Mouse (Mus musculus) granulocyte monocyte progenitor cell, adult 5-6 weeks (primary cell): ENCODE measurements around the gene Clasp1. TPM values are rescaled to one million over a fixed set of nuclear protein-coding genes. Genes with fewer than 3 reads are reported as not detected.

Experiments used
- ATAC-seq: replicated peaks from 2 replicates; pipeline ENCODE4 v1.8.0; 2016; ENCODE audit warnings: mild to moderate bottlenecking, moderate TSS enrichment, inconsistent platforms; ENCODE audit not compliant: poor library complexity, severe bottlenecking
- total RNA-seq, 2 experiments: library from RNA; stranded (forward) in 1 of 2; stranded (reverse) in 1 of 2; fragments of 200-712, 200-1000 nt in 1 of 2; fragments of >200 nt in 1 of 2; fragmentation: Nextera tagmentation in 1 of 2; gene quantifications; 2 replicates each; pipeline ENCODE4 v1.2.3; 2014 to 2017

Clasp1 gene
- total RNA-seq (2014; fragmentation: Nextera tagmentation): 42.8 and 51.1 TPM in 2 replicates
- 40.1 and 51.1 TPM in 2 replicates for total RNA-seq (2017)

DNA sequence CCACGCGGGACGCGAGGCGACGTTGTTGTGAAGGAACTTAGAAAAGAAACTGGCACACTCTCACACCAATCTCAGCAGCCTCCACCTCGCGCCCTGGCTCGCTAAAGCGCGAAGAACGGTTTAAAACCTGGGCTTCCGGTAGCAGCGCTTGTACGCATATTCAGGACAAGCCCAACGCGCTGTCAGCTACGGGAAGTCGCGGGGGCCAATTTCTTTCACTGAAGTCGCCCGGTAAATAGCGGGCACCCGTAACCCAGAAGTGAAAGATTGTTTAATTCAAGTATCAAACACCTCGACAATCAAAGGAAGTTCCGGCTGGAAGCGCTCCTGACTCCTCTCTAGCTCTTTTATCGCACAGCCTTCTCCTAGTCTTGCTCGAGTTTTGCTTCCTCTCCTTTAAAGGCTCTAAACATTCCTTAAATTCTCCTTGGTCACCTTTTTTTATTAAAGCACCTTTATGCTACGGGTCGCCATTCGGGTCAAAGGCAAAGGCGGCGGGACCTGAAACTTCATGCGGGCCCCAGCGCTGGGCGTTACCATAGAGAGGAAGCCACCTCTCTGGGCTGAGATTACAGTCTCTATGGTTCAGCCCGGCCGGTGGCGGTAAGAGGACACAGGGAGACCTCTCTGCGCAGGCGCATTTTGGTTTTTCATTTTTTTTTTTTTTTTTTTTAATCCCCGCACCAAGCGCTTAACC, at the start of gene Clasp1:
TSS of gene Clasp1 (plus strand) at position 302 of the 697 bp plus-strand sequence.
- ATAC-seq: peak; percentile 87

DNA sequence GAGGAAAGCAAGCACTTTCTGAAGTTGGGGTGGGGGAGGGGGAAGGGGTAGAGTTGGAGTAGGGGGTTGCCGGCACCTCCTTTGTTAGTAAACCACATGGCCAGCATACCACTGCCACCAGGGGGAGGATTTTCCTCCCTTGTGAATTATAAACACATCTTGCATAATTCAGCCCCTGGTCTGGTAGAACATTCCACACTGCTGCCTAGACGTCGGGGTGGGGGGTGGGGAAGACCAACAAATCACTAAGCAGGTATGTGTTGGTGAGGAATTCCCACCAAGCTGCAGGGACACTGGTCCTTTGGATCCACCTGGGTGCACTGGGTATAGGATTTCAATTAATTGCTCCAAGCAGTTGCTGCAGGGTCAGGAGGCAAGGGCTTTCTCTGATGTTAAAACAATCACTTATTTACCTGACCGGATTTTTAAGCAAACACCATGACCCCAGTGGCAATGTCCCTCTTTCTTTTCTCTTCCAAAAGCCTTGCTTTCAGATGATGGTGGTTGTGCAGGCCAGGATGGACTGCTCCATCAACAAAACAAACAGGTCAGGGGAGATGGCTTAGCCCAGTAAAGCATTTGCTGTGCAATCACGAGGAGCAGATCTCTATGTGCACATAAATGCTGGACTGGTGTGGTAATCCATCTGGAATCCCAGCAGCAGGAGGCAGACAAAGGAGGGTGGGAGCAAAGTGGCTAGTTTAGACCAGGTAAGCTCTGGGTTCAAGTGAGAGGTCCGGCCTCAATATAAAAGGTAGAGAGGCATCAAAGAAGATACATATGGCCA, 45.0 kb upstream of the Clasp1 start:
- 0 out of 2 replicates have a peak, but pooled peaks have one; percentile 17 for ATAC-seq

DNA sequence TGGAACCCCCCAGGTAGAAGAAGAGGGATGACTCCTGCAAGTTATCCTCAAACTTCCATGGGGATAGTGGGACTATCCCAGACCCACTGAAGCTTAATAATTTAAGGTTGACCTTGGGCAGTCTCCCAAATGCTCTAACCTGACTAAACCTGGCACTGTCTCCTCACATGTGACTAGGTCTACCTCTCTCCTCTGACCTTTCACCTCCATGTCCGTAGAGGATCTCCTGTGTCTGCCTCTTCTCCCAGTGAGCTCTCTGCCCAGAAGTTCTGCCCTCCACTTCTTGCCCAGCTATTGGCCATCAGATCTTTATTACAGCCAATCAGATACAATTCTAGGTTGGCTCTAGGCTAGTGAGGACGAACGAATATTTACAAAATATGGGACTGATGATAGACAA, 38.9 kb upstream of the Clasp1 start:
- no peak for ATAC-seq

DNA sequence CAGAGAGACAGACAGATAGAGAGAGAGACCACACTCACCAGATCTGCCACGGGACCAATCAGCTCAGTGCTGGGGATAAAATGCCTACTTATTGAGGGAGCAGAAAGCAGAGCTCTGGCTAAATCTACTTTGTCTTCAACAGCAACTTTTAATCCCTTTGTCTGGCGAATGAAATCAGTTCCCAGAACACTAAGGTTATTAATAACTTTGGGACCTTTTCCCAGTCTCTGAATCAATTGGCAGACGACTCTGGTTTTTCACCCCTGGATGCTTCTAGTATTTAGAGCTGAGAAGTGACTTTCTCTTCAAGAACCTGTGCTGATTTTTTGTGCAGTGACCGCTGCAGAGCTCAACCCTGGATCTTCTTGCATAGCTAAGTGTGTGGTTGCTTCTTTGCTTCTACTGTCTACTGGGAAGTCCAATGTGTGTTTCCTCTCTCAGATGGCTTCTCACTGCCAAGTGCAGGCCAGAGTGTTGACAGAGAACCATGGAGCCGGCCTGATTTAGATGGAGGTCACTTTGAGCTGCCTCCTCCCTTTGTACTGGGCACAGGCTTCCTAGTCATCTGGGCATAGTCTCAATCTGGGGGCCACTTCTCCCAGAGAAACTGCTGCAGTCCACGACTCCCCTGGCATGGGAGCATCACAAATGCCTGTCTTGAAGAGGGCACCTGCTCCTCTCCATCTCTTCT, 29.6 kb upstream of the Clasp1 start:
- ATAC-seq: no peak

DNA sequence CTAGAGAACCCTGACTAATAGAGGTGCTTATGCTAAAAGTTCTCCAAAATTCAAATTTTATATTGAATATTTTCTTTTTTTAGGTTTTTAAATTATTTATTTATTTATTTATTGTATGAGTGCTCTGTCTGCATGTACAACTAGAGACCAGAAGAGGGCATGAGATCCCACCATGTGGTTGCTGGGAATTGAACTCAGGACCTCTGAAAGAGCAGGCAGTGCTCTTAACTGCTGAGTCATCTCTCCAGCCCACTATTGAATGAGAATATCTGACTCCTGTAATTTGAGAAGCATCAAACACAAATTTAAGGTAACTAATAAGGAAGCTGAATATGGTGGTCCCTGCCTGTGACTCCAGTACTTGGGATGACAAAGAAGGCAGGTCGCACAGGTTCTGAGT, 20.9 kb upstream of the Clasp1 start:
- ATAC-seq: peak; percentile 72

DNA sequence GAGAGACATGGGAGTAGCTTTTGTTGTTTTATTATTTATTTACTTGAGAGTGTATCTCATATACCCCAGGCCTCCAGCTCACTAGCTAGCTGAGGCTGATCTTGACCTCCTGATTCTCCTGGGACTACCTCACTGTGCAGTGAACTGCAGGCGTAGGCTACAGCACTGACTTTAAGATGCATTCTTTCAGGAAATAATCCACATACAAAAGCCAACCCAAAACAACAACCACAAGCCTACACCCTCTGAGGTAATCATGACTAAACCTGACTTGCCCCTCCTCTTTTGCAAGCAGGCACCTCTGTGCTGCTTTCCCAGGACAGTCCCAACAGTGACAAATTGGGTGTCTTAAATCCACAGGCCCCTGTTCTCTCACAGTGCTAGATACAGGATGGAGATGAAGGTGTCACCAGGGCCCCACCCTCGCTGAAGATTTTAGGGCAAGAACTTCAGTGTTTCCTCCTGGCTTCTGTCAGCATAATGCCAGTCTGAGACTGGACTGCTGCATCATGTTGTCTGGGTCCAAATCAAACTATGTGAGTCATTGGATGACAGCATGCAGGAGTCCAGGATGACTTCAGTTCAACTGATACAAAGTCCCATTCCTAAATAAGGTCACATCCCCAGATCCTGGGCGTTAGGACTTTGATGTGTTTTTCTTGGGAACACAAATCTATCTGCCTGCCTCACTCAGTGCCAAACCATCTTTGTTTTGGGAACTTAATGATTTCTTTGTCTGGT, 20.0 kb upstream of the Clasp1 start:
- ATAC-seq: peak; percentile 33; the same call in 1 of the 2 replicates

DNA sequence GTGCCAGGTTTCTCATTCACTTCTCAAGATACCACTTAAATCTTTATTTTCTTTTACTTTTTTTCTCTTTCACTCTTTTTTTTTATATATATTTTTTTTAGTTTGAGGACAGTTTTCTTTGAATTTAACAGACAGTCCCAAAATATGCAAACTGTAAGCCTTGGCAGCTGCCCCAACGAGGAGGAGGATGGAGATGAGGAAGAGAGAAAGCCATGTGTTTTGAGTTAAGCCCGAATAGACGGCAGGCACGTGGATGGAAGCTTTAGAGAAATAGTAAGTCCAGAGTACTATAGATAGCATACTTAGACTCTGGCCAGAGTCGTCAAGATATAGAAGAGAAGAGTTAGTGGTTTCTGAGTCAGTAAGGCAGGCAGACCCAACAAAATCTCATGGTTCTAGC, 11.1 kb upstream of the Clasp1 start:
- ATAC-seq: no peak

DNA sequence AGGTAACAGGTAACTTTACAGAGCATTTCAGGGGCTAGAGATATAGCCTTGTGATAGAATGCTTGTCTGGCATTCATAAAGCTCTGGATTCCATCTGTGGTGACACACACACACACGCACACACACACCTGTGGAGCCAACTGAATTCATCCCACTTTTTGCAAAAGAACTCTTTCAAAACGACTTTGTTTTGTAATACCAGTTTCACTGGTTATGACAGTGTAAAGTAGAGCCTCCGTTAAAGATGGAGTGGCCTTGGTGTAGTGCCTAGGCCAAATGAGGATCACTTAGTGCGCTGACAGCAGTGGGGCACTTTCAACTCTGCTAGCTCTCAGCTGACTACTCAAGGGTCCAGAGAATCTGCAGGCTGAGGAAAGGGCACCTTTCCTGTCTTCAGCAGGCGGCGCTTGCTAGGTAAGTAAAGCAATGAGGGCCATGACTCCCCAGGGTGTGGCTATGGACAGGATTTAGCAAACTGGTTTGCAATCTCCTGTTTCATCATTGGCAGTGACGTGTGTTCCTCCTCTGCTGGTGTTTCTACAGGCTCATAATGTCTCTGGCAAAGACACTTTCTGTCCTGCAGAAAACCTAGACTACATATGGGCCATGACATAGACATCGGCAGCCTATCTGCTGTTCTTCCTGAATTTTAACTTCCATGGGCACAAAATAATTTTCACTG, 8.6 kb upstream of the Clasp1 start:
- ATAC-seq: peak; percentile 93

DNA sequence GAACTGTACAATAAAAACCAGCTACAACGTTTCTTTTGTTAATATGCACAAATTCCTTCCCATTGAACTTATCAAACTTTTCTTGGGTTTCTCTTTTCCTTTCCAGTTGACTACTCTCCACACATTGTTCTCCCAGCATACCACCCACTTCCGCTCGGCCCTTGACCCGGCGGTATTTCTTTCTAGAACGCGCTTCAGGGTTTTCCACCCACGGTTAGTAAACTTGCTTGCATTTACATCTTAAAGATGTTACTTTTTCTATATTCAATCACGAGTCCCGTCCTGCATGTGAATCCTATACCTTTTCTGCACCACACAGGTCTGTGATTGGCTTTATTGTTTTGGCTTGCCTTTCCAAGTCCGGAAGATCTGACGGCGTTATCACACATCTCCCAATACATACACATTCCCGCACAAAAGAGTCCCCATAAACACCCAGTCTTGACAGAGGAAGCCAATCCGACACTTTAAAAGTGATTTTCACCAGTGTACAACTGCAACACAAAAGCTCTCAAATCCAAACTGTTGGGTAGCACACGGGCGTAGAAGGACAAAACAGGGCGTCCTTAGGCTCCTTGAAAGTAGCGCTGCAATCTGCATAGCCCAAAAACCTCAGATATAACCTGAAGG, 616 bp upstream of the Clasp1 start:
- ATAC-seq: peak; percentile 43

DNA sequence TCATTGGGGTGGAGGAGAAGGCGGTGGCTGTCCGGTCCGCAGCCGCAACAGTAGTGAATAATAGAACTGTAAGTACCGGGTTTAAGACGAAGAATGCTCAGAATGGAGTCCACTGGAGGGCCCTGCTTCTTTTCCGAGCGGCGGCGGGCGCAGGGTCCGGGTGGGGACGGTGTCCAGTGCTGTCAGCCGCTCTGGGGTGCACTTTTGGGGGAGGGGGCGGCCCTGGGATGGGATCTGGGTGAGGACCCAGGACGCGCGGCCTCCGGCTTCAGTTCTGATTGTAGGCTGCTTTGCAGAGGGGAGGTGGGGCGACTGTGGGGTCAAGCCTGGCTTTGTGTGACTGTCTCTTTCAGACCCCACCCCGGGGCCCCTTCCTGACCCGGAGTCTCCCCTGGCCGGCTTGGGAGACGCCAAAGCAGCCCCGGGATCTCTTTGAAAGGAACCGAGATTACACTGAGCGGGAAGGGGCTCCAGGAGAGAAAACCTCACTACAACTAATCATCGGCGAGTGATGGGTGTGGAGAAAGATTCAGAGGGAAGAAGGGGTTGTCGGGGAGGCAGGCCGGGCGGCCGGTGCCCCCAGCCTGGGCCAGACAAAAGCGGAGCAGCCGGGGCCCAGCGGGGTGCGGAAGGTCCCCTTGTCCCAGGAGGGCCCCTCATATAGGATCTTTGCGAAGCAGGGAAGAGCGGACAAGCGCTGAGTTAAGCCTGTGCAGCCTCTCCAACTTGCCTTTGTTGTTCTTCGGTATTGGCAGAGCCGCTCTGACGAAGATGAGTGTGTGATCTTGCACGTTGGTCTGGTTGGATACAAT, 802 bp downstream of the Clasp1 start:
- peak; percentile 35 for ATAC-seq

DNA sequence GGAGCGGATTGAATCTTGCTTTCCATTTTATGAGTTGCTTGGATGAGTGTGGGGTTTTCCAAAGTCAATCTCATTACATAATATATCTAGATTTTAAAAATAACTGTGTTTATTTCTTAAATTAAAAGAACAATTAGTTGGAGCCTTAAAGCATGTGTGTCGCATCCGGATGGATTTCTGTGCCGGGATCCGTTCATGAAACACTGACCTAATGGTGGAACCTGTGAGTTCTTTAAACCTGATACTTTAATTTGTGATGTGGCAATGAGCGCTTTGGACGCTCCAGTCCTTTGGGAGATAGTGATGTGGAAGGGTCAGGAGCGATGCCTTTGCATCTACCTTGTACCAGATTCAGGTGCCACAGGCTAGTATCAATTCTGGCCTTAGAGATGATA, 1.4 kb downstream of the Clasp1 start:
- ATAC-seq: no peak

DNA sequence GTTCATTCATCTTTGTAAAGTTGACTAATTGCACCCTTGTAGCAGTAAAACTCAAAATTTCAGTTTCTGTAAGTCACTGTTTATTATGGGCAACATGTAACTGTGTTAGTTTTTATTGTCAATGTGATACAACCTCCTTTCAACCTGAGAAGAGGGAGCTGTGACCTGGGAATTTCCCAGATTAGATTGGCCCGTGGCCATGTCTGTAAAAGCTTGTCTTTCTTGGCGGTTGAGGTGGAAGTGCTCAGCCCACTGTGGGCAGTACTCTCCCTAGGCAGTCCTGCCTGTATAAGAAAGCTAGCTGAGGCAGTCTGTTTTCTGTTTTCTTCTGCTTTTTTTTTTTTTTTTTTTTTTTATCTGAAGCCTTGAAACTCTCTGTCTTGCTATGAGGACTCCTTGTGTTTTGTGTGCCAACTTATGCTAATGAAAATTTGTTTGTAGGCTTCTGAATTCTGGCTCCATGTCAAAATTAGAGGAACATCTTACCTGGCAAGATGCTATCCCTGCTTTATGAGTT, 2.1 kb downstream of the Clasp1 start:
- ATAC-seq: no peak

DNA sequence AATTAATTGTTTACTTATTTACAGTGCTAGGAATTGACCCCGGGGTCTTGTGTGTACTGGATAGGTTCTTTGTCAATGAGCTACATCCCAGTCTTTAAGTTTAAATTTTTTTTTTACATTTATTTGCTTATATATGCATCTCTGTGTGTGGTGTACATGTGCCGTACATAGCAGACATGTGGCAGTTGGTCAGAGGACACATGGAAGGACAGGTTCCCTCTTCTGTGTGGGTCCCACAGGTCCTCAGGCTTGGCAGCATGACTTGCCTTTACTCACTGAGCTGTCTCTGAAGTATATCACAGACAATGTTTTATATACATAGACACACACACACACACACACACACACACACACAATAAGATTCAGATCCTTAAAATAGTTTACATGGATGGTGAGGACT, 3.4 kb downstream of the Clasp1 start:
- ATAC-seq: no peak

DNA sequence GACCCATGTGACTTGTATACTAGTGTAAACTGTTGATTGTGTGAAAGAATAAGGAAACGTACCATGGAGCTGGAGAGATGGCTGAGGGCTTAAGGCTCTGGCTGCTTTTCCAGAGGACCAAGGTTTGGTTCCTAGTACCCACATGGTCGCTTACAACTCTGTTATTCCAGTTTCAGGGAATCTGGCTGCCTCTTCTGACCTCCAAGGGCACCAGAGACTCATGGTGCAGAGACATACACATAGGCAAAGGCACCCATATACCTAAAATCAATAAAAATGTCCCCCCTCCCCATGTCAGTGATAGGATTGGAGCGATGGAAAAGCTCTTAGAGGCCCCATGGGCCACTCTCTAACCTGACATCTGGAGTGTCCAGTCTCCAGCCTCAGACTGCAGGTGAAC, 5.1 kb downstream of the Clasp1 start:
- no peak for ATAC-seq

DNA sequence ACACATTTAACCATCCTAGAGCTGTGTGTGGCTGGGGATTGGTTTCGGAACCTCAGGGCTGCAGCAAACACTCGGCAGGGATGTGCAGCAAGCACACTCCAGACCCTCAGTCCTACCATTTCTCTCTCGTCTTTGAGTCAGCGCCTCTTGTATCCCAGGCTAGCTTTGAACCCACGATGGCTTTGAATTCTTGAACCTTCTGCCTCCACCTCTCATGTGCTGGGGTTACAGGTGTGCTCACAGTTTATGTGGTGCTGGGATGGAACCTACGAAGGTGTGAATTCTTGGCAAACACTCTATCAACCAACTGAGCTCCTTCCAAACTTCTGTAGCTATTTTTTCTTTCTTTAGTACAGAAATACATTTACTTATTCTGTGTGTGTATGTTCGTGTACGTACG, 9.0 kb downstream of the Clasp1 start:
- ATAC-seq: no peak

DNA sequence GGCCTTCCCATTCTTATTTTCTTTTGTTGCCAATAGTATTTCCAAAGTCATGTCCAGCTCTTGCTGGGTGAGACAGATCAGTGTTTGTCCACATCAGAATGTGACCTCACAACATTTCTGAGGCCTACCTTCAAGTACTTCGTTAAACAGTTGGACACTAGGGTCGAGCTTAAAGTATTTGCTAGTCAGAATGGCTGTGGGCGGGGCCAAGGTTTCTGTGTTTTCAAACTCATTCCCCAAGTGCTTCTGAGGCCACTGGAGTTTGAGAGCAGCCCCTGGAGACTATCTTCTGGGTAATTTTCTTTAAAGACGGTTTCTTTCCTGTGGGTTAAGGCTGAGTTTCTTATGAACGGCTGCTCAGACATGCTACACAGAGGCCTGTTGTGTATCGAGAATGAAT, 9.7 kb downstream of the Clasp1 start:
- no peak for ATAC-seq

DNA sequence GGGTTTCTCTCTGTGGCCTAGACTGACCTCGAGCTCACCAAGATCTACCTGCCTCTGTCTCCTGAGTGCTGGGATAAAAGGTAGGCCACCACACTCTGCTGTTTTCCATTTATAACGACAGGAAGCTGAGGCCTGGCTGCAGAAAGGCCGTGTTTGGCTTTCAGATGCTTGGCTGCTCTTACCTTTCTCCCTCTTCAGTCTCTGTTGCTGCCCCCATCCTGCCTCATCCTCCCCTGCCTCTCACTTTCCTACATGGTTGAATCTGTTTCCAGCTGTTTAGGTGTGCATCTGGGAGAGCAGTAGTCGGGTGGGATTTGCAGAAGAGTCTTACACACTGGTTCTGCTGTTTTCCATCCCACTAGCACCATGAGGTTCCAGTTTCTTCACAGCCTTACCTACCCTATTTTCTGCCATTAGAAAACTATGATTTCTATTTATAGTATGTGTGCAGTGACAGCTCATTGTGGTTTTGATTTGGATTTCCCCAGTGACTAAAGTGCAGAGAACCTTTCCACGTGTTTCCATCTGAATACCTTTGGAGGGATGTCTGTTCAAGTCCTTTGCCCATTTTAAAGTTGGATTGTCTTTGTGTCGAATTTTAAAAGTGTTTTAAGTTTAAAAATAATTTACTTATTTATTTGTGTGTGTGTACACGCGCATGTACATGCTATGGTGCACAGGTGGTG, 10.9 kb downstream of the Clasp1 start:
- no peak for ATAC-seq

DNA sequence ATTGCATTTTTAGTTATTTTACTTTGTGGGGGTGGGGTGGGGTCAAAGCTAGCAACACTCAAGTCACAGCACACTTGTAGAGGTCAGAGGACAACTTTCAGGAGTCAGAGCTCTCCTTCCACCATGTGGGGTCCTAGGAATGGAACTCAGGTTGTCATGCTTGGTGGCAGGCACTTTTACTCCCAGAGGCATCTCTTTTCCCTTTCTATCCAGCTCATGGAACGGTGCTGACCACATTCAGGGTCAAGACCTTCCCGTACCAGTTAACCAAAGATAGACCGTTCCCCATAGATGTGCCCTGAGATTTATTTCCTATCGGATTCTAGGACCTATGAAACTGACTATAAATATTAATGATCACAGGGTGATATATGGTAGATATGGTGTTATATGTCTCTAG, 13.1 kb downstream of the Clasp1 start:
- no peak for ATAC-seq
